Mouse (Mus musculus) erythroblast, embryonic 14.5 days (primary cell): ENCODE data around the gene Zfp109. TPM values are rescaled to one million over a fixed set of nuclear protein-coding genes. Genes with fewer than 3 reads are reported as not detected.

ENCODE experiments used
- H3K27me3 ChIP-seq: 2 replicates; pipeline ENCODE4 v1.6.1; 2012; ENCODE audit warnings: inconsistent platforms; ENCODE audit not compliant: control insufficient read depth
- H3K36me3 ChIP-seq: 2 replicates; pipeline ENCODE4 v1.6.1; 2012; ENCODE audit warnings: mild to moderate bottlenecking, inconsistent platforms; ENCODE audit not compliant: control insufficient read depth
- H3K4me1 ChIP-seq: 2 replicates; pipeline ENCODE4 v1.6.1; 2012; ENCODE audit warnings: inconsistent platforms; ENCODE audit not compliant: control insufficient read depth
- H3K4me3 ChIP-seq: replicated peaks from 2 replicates; pipeline ENCODE3; 2012; ENCODE audit warnings: moderate library complexity, mild to moderate bottlenecking, inconsistent platforms
- H3K9me3 ChIP-seq: 2 replicates; pipeline ENCODE4 v1.6.1; 2012; ENCODE audit warnings: low read length, inconsistent platforms, mixed read lengths; ENCODE audit not compliant: control insufficient read depth
- GATA1 ChIP-seq: IDR thresholded peaks from 2 replicates; pipeline ENCODE4 v1.6.1; 2012; ENCODE audit warnings: low read length, inconsistent platforms, mixed read lengths
- TAL1 ChIP-seq: IDR thresholded peaks from 3 replicates; pipeline ENCODE4 v1.6.1; 2012; ENCODE audit warnings: low read length, inconsistent platforms, mixed read lengths
- polyA plus RNA-seq: library from polyadenylated mRNA; stranded (reverse); fragments of >175 nt; gene quantifications from 2 replicates; pipeline ENCODE4 v1.2.3, GENCODE M21; 2012

The Zfp109 gene
- polyA plus RNA-seq, 1 experiment = not detected

DNA sequence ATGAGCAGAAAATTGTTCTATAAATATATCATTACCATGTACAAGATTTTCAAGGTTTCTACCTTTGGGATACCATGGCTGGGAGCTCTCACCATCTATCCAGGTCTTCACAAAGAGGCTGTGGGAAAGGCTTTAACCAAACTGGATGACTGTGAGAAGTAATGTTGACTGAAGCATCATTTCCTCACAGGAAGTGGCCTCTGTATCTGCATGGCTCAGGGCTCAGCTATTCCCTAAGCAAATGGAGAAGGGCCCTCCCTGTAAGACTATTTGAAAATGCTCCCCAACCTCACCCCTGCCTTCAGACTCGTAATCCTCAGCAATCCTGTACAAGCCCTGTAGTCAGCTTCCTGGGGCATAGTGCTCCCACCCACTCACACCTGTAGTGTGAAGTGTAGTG, 49.7 kb downstream of the Zfp109 start:
- Histone ChIP-seq H3K27me3 (no peaks in the 10 kb centered on the region), H3K9me3 (no peaks in the 10 kb centered on the region), H3K4me3 (no peak overlapping the region), H3K4me1 (no peaks in the 10 kb centered on the region), H3K36me3 (no peaks in the 10 kb centered on the region)
- TF ChIP-seq TAL1 (no peak), GATA1 (no peak)

Other genes with a start within 250 kb of the Zfp109 start
- gene V1rd19, start 235.9 kb downstream of the Zfp109 start, polyA plus RNA-seq = 0.03 TPM in 1 of 2 replicates, not detected in the other
- under 0.01 TPM in 2 replicates for gene Vmn1r183, start 184.3 kb downstream of the Zfp109 start, polyA plus RNA-seq
- 0.80 and 0.83 TPM in 2 replicates for gene Zfp180, start 155.6 kb downstream of the Zfp109 start, polyA plus RNA-seq
- gene Zfp112, start 125.2 kb downstream of the Zfp109 start, polyA plus RNA-seq = 0.02 and 0.05 TPM in 2 replicates
- gene Zfp235, start 103.4 kb downstream of the Zfp109 start, polyA plus RNA-seq = 0.04 TPM in 1 of 2 replicates, not detected in the other
- not detected in 2 replicates for gene Zfp114, start 62.5 kb downstream of the Zfp109 start, polyA plus RNA-seq
- gene Zfp111, start 26.1 kb downstream of the Zfp109 start, polyA plus RNA-seq = 0.01 TPM in 1 of 2 replicates, not detected in the other
- not detected in 2 replicates for gene Zfp108, start 17.2 kb upstream of the Zfp109 start, polyA plus RNA-seq
- not detected in 2 replicates for gene Zfp93, start 32.9 kb upstream of the Zfp109 start, polyA plus RNA-seq
- gene Zfp61, start 63.7 kb upstream of the Zfp109 start, polyA plus RNA-seq = 0.12 TPM in 1 of 2 replicates, not detected in the other
- gene Zfp94, start 79.1 kb upstream of the Zfp109 start, polyA plus RNA-seq = 0.07 TPM in 1 of 2 replicates, not detected in the other
- not detected in 2 replicates for gene Tescl, start 96.4 kb upstream of the Zfp109 start, polyA plus RNA-seq
- 0.02 TPM in 1 of 2 replicates, not detected in the other for gene Lypd5, start 111.6 kb upstream of the Zfp109 start, polyA plus RNA-seq
- gene Kcnn4, start 132.7 kb upstream of the Zfp109 start, polyA plus RNA-seq = 56.1 and 61.3 TPM in 2 replicates
- gene Smg9, start 162.1 kb upstream of the Zfp109 start, polyA plus RNA-seq = 16.4 and 18.4 TPM in 2 replicates
- gene Irgc1, start 214.7 kb upstream of the Zfp109 start, polyA plus RNA-seq = not detected in 2 replicates
- gene Plaur, start 224.9 kb upstream of the Zfp109 start, polyA plus RNA-seq = 0.08 and 0.17 TPM in 2 replicates
- 0.01 TPM in 1 of 2 replicates, not detected in the other for gene Cadm4, start 244.5 kb upstream of the Zfp109 start, polyA plus RNA-seq